Mouse (Mus musculus) neural tube, embryonic 13.5 days (tissue): Measurements from ENCODE around the gene Rgs13. TPM values are rescaled to one million over a fixed set of nuclear protein-coding genes. Genes with fewer than 3 reads are reported as not detected.

ENCODE experiments used
- ATAC-seq: fragments of 200-750 bp; cut with Nextera tagmentation; 2 replicates; pipeline ENCODE4 v1.8.0; 2017; ENCODE audit warnings: low read depth, mild to moderate bottlenecking, moderate TSS enrichment, moderate library complexity
- H3K27ac ChIP-seq: fragments of 300-500 bp; sonication (generic); replicated peaks from 2 replicates; pipeline ENCODE4 v1.5.1; 2015; ENCODE audit warnings: moderate library complexity, mild to moderate bottlenecking, inconsistent platforms
- H3K27me3 ChIP-seq: fragments of 300-500 bp; sonication (generic); 2 replicates; pipeline ENCODE4 v1.6.1; 2015; ENCODE audit warnings: mild to moderate bottlenecking, inconsistent platforms
- H3K36me3 ChIP-seq: fragments of 300-500 bp; sonication (generic); 2 replicates; pipeline ENCODE4 v1.6.1; 2015; ENCODE audit warnings: mild to moderate bottlenecking, inconsistent platforms
- H3K4me1 ChIP-seq: fragments of 300-500 bp; sonication (generic); replicated peaks from 2 replicates; pipeline ENCODE4 v1.6.1; 2015; ENCODE audit warnings: inconsistent platforms
- H3K4me2 ChIP-seq: fragments of 300-500 bp; sonication (generic); 2 replicates; pipeline ENCODE4 v1.6.1; 2015; ENCODE audit warnings: inconsistent platforms, mild to moderate bottlenecking, moderate library complexity
- H3K4me3 ChIP-seq: fragments of 300-500 bp; sonication (generic); 2 replicates; pipeline ENCODE4 v1.5.1; 2015; ENCODE audit warnings: mild to moderate bottlenecking, inconsistent platforms
- H3K9ac ChIP-seq: fragments of 300-500 bp; sonication (generic); 2 replicates; pipeline ENCODE4 v1.6.1; 2015; ENCODE audit warnings: moderate library complexity, mild to moderate bottlenecking, inconsistent platforms
- H3K9me3 ChIP-seq: fragments of 300-500 bp; sonication (generic); 2 replicates; pipeline ENCODE4 v1.6.1; 2016; ENCODE audit warnings: inconsistent platforms
- WGBS: fragments of 180-500 bp; shearing (Covaris S2); methylation state at CpG from one replicate; pipeline ENCODE4 v1.1.7; 2015; 5-methylcytosine and 5-hydroxymethylcytosine counted together
- polyA plus RNA-seq: library from polyadenylated mRNA; unstranded; fragments of >200 nt; fragmentation: Nextera tagmentation; extraction: Ambion mirVana; gene quantifications from 2 replicates; pipeline ENCODE4 v1.2.1, GENCODE M21; 2015

Rgs13 gene
- 0.13 and 0.19 TPM in 2 replicates for polyA plus RNA-seq

DNA sequence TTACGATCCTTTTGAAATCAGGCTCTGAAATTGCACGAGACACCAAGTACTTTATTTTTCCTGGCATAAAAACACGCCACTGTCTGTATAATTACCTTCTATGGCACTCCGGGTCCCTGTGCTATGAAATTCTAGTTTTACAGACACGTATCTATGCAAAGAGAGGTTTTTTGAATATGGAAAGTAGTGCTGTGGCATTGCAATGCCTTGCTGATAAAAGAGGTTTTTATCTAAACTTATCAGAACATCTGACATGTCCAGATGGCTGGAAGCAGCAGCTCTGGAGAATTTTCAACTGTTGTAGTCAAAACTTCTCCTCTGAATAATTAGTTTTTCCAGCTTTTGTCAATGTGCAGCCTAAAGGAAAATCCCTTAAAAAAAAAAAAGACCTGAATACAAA, at the start of gene Rgs13:
TSS of gene Rgs13 (minus strand) at position 207 of the 400 bp plus-strand sequence.
- H3K4me3 ChIP-seq = no peak within 1 kb of the TSS
- ATAC-seq = no peak
- no peaks in the 10 kb centered on the region for H3K27me3 ChIP-seq
- H3K9me3 ChIP-seq = no peaks in the 10 kb centered on the region
- WGBS = 50% methylated on average over 5 of the region's 5 CpGs
- no peak within 1 kb of the TSS for H3K4me2 ChIP-seq
- H3K4me1 ChIP-seq = peaks cover 3% of the 10 kb centered on the region; the same call in 1 of the 2 replicates
- no peaks in the 10 kb centered on the region for H3K36me3 ChIP-seq
- H3K27ac ChIP-seq = no peak within 1 kb of the TSS
- no peak within 1 kb of the TSS for H3K9ac ChIP-seq

DNA sequence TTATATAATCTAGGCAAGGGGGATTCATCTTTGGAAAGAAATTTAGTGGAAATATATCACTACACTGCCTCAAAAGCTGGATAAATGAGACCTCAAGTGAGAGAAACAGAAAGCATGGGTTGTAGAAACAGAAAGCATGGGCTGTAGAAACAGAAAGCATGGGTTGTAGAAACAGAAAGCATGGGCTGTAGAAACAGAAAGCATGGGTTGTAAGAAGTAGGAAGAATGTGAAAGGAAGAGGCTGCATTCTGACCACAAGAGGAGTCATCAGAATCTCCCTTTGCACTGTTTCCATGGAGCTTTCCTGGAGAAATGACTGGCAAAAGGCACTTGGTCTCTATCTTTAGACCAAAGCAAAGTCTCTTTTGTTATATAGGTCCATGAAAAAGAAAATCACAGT, 38.1 kb upstream of the Rgs13 start:
- Histone ChIP-seq H3K36me3 (no peaks in the 10 kb centered on the region), H3K4me1 (no peaks in the 10 kb centered on the region), H3K9ac (no peak overlapping the region), H3K4me2 (no peak overlapping the region), H3K9me3 (no peaks in the 10 kb centered on the region), H3K27ac (no peak overlapping the region), H3K4me3 (no peak overlapping the region), H3K27me3 (no peaks in the 10 kb centered on the region)
- no peak for ATAC-seq

GRCm38 (mm10) chr1:144210912-144211311, 33.7 kb upstream of the Rgs13 start:
- H3K4me1 ChIP-seq = no peaks in the 10 kb centered on the region
- WGBS = 56% methylated on average over 3 of the region's 3 CpGs
- no peaks in the 10 kb centered on the region for H3K9me3 ChIP-seq
- H3K9ac ChIP-seq = no peak overlapping the region
- no peaks in the 10 kb centered on the region for H3K27me3 ChIP-seq
- H3K4me2 ChIP-seq = no peak overlapping the region
- no peak overlapping the region for H3K27ac ChIP-seq
- H3K4me3 ChIP-seq = no peak overlapping the region
- ATAC-seq = no peak
- H3K36me3 ChIP-seq = no peaks in the 10 kb centered on the region

DNA sequence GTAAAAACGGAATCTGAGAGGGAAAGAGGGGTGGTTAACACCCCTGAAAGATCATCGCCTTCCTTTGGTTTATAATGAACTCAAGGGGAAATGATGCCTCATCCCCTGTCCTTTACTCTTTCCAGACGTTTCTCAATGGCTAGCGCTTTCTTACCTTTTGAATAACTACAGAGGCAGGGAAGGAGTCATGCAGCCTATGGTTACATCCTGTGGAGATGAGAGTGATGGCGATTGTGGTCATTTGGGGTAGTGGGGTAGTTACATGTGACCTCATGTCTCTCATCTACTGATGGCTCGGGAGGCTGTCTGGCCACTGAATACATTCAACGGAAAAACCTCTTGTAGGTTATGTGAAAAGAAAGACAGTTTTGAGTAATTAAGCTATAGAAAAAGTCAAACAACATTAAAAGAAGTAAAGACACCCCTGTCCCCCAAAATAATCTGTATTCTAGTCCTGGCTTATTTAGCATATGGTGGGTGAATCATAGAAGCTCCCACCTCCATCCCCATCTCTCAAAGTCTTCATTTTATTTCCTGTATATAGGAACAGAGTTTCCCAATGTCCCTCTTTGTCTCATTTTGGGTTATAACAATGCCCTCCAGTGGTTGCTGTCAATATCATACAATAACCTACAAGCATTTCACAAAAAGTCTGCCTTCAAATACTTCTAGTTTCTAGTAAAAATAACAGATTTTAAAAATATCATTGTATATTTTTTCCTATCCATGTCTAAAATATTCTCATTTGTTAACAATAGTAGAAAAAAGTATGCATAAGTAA, 29.3 kb upstream of the Rgs13 start:
- Histone ChIP-seq H3K9me3 (no peaks in the 10 kb centered on the region), H3K9ac (no peak overlapping the region), H3K4me1 (no peaks in the 10 kb centered on the region), H3K27me3 (no peaks in the 10 kb centered on the region), H3K4me3 (no peak overlapping the region), H3K4me2 (no peak overlapping the region), H3K27ac (no peak overlapping the region), H3K36me3 (no peaks in the 10 kb centered on the region)
- no peak for ATAC-seq
- 69% methylated on average over 7 of the region's 7 CpGs for WGBS

- H3K4me2 ChIP-seq = no peak overlapping the region
- WGBS = 88% methylated on average over 2 of the region's 2 CpGs
- no peak for ATAC-seq
These were observed 27.6 kb upstream of the Rgs13 start for GRCm38 (mm10) chr1:144204766-144205165.

DNA sequence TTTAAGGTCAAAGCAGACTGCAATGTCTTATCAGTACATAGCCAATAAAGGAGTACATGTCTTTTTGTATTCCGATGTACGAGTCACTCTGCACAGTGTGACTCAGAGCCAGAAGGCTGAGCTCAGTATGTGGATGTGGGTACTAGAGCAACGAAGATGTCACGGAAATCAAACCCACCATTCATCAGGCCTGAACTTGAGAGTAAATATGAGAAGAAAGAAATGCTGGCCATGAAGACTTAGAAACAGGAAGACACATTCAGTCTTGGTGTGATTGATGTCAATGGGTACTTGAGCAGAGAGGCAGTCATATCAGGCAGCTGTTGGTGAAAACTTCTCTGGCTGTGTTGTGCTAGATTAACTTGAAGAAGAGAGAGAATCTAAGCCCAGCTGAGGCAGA, 25.8 kb upstream of the Rgs13 start:
- Histone ChIP-seq H3K9me3 (no peaks in the 10 kb centered on the region), H3K4me1 (no peaks in the 10 kb centered on the region), H3K27ac (no peak overlapping the region), H3K27me3 (no peaks in the 10 kb centered on the region), H3K9ac (no peak overlapping the region), H3K4me3 (no peak overlapping the region), H3K36me3 (no peaks in the 10 kb centered on the region), H3K4me2 (no peak overlapping the region)
- ATAC-seq = no peak
- WGBS = 87% methylated on average over 4 of the region's 4 CpGs

More at GRCm38 (mm10) chr1:144204766-144205165, 27.6 kb upstream of the Rgs13 start:
- Histone ChIP-seq H3K27ac (no peak overlapping the region), H3K4me1 (no peaks in the 10 kb centered on the region), H3K36me3 (no peaks in the 10 kb centered on the region), H3K9me3 (no peaks in the 10 kb centered on the region), H3K27me3 (no peaks in the 10 kb centered on the region), H3K9ac (no peak overlapping the region), H3K4me3 (no peak overlapping the region)

DNA sequence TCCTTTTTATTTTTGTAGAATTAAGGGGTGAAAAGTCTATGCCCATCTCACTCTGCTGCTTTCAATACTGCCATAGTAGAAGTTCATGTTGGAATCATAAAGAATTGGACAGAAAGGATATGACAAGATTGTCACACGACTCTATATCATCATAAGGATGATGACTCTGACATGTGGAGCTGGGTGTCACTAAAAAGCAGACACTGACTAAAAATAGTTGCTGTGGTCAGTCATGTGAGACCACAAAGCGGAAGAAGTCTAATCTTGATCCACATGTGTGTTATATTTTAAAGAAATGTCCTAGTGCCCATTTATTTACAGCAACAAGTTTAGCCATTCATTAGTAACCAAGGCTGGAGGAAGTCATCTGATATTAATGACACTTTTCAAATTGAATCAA, 23.3 kb upstream of the Rgs13 start:
- Histone ChIP-seq H3K27me3 (no peaks in the 10 kb centered on the region), H3K27ac (no peak overlapping the region), H3K4me1 (no peaks in the 10 kb centered on the region), H3K9ac (no peak overlapping the region), H3K4me3 (no peak overlapping the region), H3K9me3 (no peaks in the 10 kb centered on the region), H3K36me3 (no peaks in the 10 kb centered on the region), H3K4me2 (no peak overlapping the region)
- WGBS = 82% methylated on average over 2 of the region's 2 CpGs
- no peak for ATAC-seq

DNA sequence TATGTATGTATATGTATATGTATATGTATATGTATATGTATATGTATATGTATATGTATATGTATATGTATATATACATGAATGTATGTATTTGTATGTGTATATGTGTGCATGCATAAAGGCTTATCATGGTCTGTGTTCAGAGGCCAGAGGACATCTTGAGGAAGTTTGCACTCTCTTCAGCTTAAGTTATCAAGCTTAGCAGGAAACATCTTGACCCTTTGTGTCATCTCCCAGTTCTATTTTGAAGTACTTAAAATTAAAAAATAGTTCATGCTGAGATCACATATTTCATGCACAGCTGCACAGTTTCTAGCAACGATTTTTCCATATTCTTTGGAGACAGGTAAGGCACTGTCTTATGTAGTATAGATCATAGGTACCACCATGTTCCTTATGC, 22.4 kb upstream of the Rgs13 start:
- no peak overlapping the region for H3K9ac ChIP-seq
- no peaks in the 10 kb centered on the region for H3K36me3 ChIP-seq
- no peak overlapping the region for H3K4me2 ChIP-seq
- H3K27ac ChIP-seq = no peak overlapping the region
- H3K4me3 ChIP-seq = no peak overlapping the region
- H3K27me3 ChIP-seq = no peaks in the 10 kb centered on the region
- ATAC-seq = no peak
- no peaks in the 10 kb centered on the region for H3K4me1 ChIP-seq
- 67% methylated on average over 1 of the region's 1 CpGs for WGBS
- H3K9me3 ChIP-seq = no peaks in the 10 kb centered on the region

DNA sequence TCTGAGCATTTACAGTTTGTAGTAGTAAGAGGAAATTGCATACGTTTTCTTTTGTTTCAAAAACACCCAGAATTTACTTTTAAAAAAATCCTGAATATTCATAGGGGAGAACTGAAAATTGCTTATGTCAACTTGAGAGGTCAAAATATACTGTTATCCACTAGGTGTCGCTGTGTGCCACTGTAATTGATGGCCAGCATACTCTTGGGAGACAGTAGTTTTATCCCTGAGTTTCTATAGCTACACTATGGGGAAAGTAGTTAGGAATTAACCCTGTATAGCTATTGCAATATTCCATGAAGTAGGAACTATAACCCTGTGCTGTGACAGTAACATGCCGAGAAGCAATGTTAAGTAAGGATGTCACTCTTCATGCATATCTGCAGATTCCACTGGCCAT, 20.5 kb upstream of the Rgs13 start:
- H3K4me1 ChIP-seq = no peaks in the 10 kb centered on the region
- no peak overlapping the region for H3K27ac ChIP-seq
- ATAC-seq = no peak
- no peak overlapping the region for H3K4me3 ChIP-seq
- H3K27me3 ChIP-seq = no peaks in the 10 kb centered on the region
- H3K4me2 ChIP-seq = no peak overlapping the region
- no peaks in the 10 kb centered on the region for H3K36me3 ChIP-seq
- no peak overlapping the region for H3K9ac ChIP-seq
- H3K9me3 ChIP-seq = no peaks in the 10 kb centered on the region
- 32% methylated on average over 3 of the region's 3 CpGs for WGBS

- Histone ChIP-seq H3K4me2 (no peak overlapping the region), H3K27me3 (no peaks in the 10 kb centered on the region), H3K27ac (no peak overlapping the region), H3K36me3 (no peaks in the 10 kb centered on the region), H3K4me3 (no peak overlapping the region), H3K9ac (no peak overlapping the region), H3K9me3 (no peaks in the 10 kb centered on the region), H3K4me1 (0 out of 2 replicates have a peak, but pooled peaks cover 11% of the 10 kb centered on the region)
- WGBS = 51% methylated on average over 7 of the region's 7 CpGs
- no peak for ATAC-seq
These were observed 9.7 kb upstream of the Rgs13 start for GRCm38 (mm10) chr1:144186655-144187396.

GRCm38 (mm10) chr1:144184955-144185715, 8.0 kb upstream of the Rgs13 start:
- Histone ChIP-seq H3K9me3 (no peaks in the 10 kb centered on the region), H3K27ac (no peak overlapping the region), H3K9ac (no peak overlapping the region), H3K27me3 (no peaks in the 10 kb centered on the region), H3K4me2 (no peak overlapping the region), H3K36me3 (no peaks in the 10 kb centered on the region), H3K4me3 (no peak overlapping the region), H3K4me1 (0 out of 2 replicates have a peak, but pooled peaks cover 11% of the 10 kb centered on the region)
- ATAC-seq = no peak
- 73% methylated on average over 4 of the region's 4 CpGs for WGBS

DNA sequence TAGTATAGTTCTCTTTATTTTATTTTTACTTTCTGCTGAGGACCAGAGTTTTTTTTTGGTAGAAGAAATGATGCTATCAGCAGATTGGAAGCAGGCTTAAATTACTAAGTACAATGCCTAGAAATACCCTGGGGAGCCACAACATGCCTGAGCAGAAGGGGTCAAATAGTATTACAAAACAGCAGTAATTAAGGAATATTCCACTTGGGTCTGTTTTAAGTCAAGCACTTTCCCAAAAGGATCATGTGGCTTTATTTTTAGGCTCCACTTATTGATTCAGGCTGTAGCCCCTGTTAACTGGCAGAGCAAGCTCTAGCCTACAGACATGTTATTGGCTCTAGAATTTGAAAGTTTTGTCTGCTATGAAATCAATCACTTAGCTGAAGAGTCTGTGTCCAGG, 6.5 kb upstream of the Rgs13 start:
- Histone ChIP-seq H3K4me1 (no peaks in the 10 kb centered on the region), H3K9ac (no peak overlapping the region), H3K27me3 (no peaks in the 10 kb centered on the region), H3K9me3 (no peaks in the 10 kb centered on the region), H3K4me2 (no peak overlapping the region), H3K4me3 (no peak overlapping the region), H3K27ac (no peak overlapping the region), H3K36me3 (no peaks in the 10 kb centered on the region)
- no peak for ATAC-seq
